Mouse (Mus musculus) heart, postnatal 0 days (tissue): ENCODE results near the gene Vwce.

ENCODE experiments used
- CTCF ChIP-seq: IDR thresholded peaks from 2 replicates; pipeline ENCODE4 v1.5.1; 2016; ENCODE audit warnings: antibody characterized with exemption, control low read depth, low read depth
- EP300 ChIP-seq: IDR thresholded peaks from 2 replicates; pipeline ENCODE4 v1.6.1; 2016; ENCODE audit warnings: antibody characterized with exemption, low read depth

GRCm38 (mm10) chr19:10690336-10690735 lies 56.3 kb downstream of the Vwce start:
- TF ChIP-seq EP300 (no peak), CTCF (no peak)
